Mouse (Mus musculus): Measurements from ENCODE around the gene Cacna1d. TPM values are rescaled to one million over a fixed set of nuclear protein-coding genes. Genes with fewer than 3 reads are reported as not detected.

Gene Cacna1d
- polyA plus RNA-seq (2014; fragmentation: Nextera tagmentation; extraction: Ambion mirVana): 10.5 and 10.9 TPM in 2 replicates

DNA sequence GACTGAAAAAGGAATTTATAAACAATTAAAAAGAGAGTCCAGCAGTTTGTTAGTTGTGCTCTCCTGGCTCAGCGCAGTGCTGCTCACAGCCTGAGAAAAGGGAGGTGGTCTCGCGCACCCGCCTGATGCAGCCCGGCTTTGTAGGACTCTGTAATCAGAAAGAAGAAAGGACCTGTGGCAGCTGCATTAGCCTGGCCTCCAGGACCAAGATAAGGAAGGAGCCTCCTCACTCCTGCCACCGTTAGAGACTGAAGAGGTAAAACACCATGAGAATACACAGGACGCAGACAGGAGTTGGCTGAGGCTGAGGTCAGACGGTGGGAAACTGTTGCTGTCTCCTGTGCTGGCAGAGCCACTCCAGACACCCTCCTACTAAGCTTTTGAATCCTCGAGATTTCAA, at the start of gene Cacna1d:
Gene Cacna1d, minus strand, starts transcription at position 114 of the 400 bp plus-strand sequence.
- no peak for TF ChIP-seq CTCF (IDR thresholded peaks at IDR 0.05; ENCODE audit: low read depth)
- ATAC-seq (ENCODE audit: insufficient read depth) (no peak), DNase-seq (no peak)
- Histone ChIP-seq H3K9me3 (ENCODE audit: low read depth, low read length) (no peaks in the 10 kb centered on the region), H3K4me2 (no peak within 1 kb of the TSS), H3K27ac (ENCODE audit: low read depth) (no peak within 1 kb of the TSS), H3K27me3 (ENCODE audit: insufficient read depth, low read length) (no peaks in the 10 kb centered on the region), H3K36me3 (ENCODE audit: insufficient read depth) (peaks cover 72% of the 10 kb centered on the region), H3K9ac (no peak within 1 kb of the TSS), H3K4me1 (ENCODE audit: insufficient read depth) (no peaks in the 10 kb centered on the region), H3K4me3 (ENCODE audit: low read depth, low read length) (no peak within 1 kb of the TSS)
- 62% methylated on average over 9 of the region's 9 CpGs for WGBS

DNA sequence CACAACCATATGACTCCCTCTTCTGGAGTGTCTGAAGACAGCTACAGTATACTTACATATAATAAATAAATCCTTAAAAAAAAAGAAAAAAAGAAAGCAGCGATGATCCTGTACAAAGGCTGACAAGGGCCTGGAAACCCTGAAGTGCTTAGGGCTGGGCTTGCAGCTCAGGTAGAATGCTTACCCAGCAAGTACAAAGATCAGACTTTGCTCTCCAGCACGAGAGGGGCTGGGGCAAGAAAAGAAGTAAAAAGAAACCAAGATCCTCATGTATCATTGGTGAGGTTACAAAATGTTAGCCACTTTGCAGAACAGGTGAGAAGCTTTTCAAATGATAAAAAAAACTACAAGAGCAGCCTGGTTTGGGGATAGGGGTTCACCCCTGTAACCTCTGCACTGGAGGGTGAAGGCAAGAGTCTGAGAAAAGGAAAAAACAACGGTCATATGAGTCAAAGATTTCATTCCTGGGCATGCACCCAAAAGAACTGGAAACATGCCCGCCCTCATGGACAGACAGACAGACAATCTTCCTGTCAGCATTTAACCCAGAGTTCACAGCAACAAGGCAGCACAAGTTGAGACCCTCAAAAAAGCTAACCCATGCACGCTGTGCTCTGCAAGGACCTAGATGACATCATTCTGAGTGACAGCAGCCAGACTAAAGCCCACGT, 42.7 kb upstream of the Cacna1d start:
- Histone ChIP-seq H3K9me3 (ENCODE audit: low read depth, low read length) (no peaks in the 10 kb centered on the region), H3K4me1 (ENCODE audit: insufficient read depth) (no peaks in the 10 kb centered on the region), H3K27ac (ENCODE audit: low read depth) (no peak overlapping the region), H3K4me3 (ENCODE audit: low read depth, low read length) (no peak overlapping the region), H3K27me3 (ENCODE audit: insufficient read depth, low read length) (no peaks in the 10 kb centered on the region), H3K9ac (no peak overlapping the region), H3K36me3 (ENCODE audit: insufficient read depth) (0 out of 2 replicates have a peak, but pooled peaks cover 5% of the 10 kb centered on the region), H3K4me2 (no peak overlapping the region)
- no peak for ATAC-seq (ENCODE audit: insufficient read depth)
- TF ChIP-seq CTCF (IDR thresholded peaks at IDR 0.05; ENCODE audit: low read depth): no peak
- WGBS: 70% methylated on average over 6 of the region's 6 CpGs
- DNase-seq: no peak

DNA sequence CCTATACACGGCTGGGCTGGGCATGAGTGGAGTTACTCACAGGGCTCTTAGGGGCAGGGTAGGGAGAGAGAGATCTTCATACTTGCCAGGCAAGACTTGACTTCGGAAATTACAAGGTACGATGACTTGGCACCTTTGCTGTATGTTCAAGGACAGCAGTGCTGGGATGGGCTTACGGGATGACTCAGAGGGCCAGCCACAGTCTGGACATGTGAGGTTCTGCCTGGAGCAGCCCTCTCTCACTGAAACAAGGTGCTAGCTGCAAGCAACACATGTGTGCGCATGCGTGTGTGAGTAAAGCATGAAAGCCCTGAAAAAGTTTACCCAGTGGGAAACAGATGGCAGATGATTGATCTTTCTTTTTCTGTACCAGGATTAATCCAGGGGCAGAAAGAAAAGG, 40.6 kb upstream of the Cacna1d start:
- ATAC-seq (ENCODE audit: insufficient read depth) (no peak), DNase-seq (no peak)
- no peak overlapping the region for H3K4me3 ChIP-seq (ENCODE audit: low read depth, low read length)
- no peaks in the 10 kb centered on the region for H3K9me3 ChIP-seq (ENCODE audit: low read depth, low read length)
- H3K27ac ChIP-seq (ENCODE audit: low read depth): no peak overlapping the region
- no peaks in the 10 kb centered on the region for H3K4me1 ChIP-seq (ENCODE audit: insufficient read depth)
- H3K9ac ChIP-seq: no peak overlapping the region
- peaks cover 21% of the 10 kb centered on the region for H3K36me3 ChIP-seq (ENCODE audit: insufficient read depth)
- no peak for TF ChIP-seq CTCF (IDR thresholded peaks at IDR 0.05; ENCODE audit: low read depth)
- H3K27me3 ChIP-seq (ENCODE audit: insufficient read depth, low read length): no peaks in the 10 kb centered on the region
- H3K4me2 ChIP-seq: no peak overlapping the region
- 90% methylated on average over 6 of the region's 6 CpGs for WGBS

DNA sequence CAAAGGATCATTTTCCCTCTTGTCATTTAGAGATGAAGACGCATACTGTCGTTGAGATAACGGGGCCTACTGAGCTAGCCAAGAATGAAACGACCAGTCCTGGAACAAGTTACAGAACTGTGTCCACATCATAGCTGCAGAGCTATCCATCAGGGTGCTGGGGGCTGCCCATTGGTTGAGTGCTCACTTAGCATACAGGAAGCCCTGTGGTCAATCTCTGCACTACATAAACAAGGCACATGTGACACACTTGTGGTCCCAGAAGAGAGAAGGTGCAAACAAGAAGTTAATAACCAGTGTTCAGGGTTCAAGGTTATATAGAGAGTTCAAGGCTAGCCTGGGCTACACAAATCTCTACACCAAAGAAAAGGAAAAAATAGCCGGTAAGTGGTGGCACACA, 40.2 kb upstream of the Cacna1d start:
- DNase-seq (no peak), ATAC-seq (ENCODE audit: insufficient read depth) (no peak)
- H3K27me3 ChIP-seq (ENCODE audit: insufficient read depth, low read length): no peaks in the 10 kb centered on the region
- WGBS: 74% methylated on average over 5 of the region's 5 CpGs
- H3K27ac ChIP-seq (ENCODE audit: low read depth): no peak overlapping the region
- no peaks in the 10 kb centered on the region for H3K4me1 ChIP-seq (ENCODE audit: insufficient read depth)
- H3K9ac ChIP-seq: no peak overlapping the region
- H3K4me3 ChIP-seq (ENCODE audit: low read depth, low read length): no peak overlapping the region
- H3K4me2 ChIP-seq: no peak overlapping the region
- H3K36me3 ChIP-seq (ENCODE audit: insufficient read depth): peaks cover 24% of the 10 kb centered on the region
- no peak for TF ChIP-seq CTCF (IDR thresholded peaks at IDR 0.05; ENCODE audit: low read depth)
- no peaks in the 10 kb centered on the region for H3K9me3 ChIP-seq (ENCODE audit: low read depth, low read length)

DNA sequence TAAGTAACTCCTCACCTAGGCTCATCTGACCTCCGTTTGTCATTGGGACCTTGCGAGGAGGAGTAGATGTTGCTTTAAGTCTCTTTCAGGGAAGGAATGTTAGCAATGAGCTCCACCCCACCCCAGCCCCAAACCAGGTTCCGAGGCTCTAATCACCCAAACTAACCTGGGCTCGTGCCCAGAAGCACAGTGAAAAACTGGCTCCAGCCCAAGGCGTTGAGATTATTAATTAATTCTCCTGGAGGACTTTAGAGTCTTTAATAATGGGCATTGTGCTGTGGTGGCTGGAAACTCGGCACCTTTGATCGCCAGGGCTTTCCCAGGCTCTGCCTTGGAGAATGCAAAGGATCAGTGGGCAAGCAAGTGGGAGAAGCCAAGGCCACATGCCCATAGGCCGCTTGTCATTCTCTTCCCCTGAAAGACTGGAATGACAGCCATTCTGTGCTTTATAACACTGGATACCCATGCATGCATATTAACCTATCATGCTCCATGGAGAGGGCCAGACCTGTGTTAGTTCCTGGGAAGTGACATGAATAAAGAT, 39.5 kb upstream of the Cacna1d start:
- H3K9me3 ChIP-seq (ENCODE audit: low read depth, low read length): no peaks in the 10 kb centered on the region
- no peaks in the 10 kb centered on the region for H3K27me3 ChIP-seq (ENCODE audit: insufficient read depth, low read length)
- ATAC-seq (ENCODE audit: insufficient read depth) (no peak), DNase-seq (peak; percentile 40)
- H3K27ac ChIP-seq (ENCODE audit: low read depth): no peak overlapping the region
- no peak overlapping the region for H3K9ac ChIP-seq
- no peaks in the 10 kb centered on the region for H3K4me1 ChIP-seq (ENCODE audit: insufficient read depth)
- no peak overlapping the region for H3K4me3 ChIP-seq (ENCODE audit: low read depth, low read length)
- 59% methylated on average over 8 of the region's 8 CpGs for WGBS
- no peak for TF ChIP-seq CTCF (IDR thresholded peaks at IDR 0.05; ENCODE audit: low read depth)
- H3K4me2 ChIP-seq: no peak overlapping the region
- H3K36me3 ChIP-seq (ENCODE audit: insufficient read depth): peaks cover 30% of the 10 kb centered on the region

DNA sequence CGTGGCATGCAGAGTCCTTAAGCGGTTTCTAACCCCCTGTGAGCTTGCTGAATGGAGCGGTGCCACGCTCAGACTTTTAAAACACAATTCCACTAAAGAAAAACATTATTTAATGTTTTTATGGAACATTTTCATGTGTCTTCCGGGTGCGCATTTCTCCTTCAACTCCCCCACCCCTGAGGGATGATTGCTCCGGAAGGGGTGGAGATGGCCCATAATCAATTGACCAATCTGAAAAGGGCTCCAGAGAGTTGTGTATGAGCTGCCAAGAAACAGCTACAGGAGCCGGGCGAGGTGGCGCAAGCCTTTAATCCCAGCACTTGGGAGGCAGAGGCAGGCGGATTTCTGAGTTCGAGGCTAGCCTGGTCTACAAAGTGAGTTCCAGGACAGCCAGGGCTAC, 38.2 kb upstream of the Cacna1d start:
- Histone ChIP-seq H3K4me3 (ENCODE audit: low read depth, low read length) (no peak overlapping the region), H3K27me3 (ENCODE audit: insufficient read depth, low read length) (no peaks in the 10 kb centered on the region), H3K4me1 (ENCODE audit: insufficient read depth) (no peaks in the 10 kb centered on the region), H3K4me2 (no peak overlapping the region), H3K9ac (no peak overlapping the region), H3K27ac (ENCODE audit: low read depth) (no peak overlapping the region), H3K36me3 (ENCODE audit: insufficient read depth) (peaks cover 38% of the 10 kb centered on the region), H3K9me3 (ENCODE audit: low read depth, low read length) (no peaks in the 10 kb centered on the region)
- TF ChIP-seq CTCF (IDR thresholded peaks at IDR 0.05; ENCODE audit: low read depth): no peak
- ATAC-seq (ENCODE audit: insufficient read depth): no peak
- 91% methylated on average over 12 of the region's 12 CpGs for WGBS
- DNase-seq: no peak

DNA sequence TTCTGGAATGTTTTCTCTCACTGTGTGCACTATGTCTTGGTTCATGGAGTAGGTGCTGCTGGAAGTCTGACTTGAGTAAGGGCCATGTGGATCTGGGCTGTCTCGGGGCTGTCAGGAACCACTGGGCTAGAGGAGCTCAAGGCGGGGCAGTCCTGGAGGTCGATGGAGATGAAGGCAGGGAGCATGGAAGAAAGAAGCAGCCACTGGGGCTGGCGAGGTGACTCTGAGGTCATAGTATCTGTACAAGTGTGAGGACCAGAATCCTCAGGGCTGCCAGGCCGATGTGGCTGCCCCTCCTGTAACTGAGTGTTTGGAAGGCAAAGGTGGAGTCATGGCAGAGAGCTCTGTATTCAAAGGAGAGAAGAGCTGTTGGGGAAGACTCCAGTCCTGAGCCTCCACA, 37.7 kb upstream of the Cacna1d start:
- no peak for DNase-seq
- 73% methylated on average over 5 of the region's 5 CpGs for whole genome bisulfite sequencing

More for the DNA sequence above, 37.7 kb upstream of the Cacna1d start:
- no peak for ATAC-seq (ENCODE audit: insufficient read depth)
- H3K27ac ChIP-seq (ENCODE audit: low read depth): no peak overlapping the region
- H3K27me3 ChIP-seq (ENCODE audit: insufficient read depth, low read length): no peaks in the 10 kb centered on the region
- peaks cover 43% of the 10 kb centered on the region for H3K36me3 ChIP-seq (ENCODE audit: insufficient read depth)
- TF ChIP-seq CTCF (IDR thresholded peaks at IDR 0.05; ENCODE audit: low read depth): no peak
- no peak overlapping the region for H3K9ac ChIP-seq
- H3K4me3 ChIP-seq (ENCODE audit: low read depth, low read length): no peak overlapping the region
- no peaks in the 10 kb centered on the region for H3K9me3 ChIP-seq (ENCODE audit: low read depth, low read length)
- no peaks in the 10 kb centered on the region for H3K4me1 ChIP-seq (ENCODE audit: insufficient read depth)
- no peak overlapping the region for H3K4me2 ChIP-seq
